Mouse (Mus musculus) retina, postnatal 7 days (tissue): ENCODE measurements at regions not wholly inside any gene's neighbourhood (a gene's known extent, or its start where the extent isn't known, plus 50 kb on each side); places are given as distances from the start of the nearest gene placed in this dataset.

ENCODE experiments used
- DNase-seq: peaks from one replicate; pipeline ENCODE4 v3.0.0-alpha.2; 2012; ENCODE audit warnings: low read depth, low spot score

DNA sequence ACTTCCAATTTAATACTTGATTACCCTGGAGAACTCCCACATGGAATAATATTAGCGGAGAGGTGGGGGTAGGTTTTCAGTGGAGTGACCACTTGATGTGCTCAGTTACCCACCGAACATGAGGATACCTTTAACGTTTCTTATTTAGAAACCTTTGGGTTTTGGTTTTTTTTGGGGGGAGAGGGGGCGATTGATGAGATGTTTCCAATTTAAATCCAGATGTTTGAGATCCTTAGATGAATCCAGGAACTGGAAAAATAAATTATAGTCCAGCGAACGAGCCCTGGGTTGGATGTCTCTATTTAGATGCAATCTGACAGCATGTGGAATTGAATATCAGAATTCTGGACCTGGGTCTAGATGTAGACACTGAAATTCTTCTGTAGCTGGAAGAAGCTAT, 393.4 kb downstream of the Cd83 start:
- no peak for DNase-seq

DNA sequence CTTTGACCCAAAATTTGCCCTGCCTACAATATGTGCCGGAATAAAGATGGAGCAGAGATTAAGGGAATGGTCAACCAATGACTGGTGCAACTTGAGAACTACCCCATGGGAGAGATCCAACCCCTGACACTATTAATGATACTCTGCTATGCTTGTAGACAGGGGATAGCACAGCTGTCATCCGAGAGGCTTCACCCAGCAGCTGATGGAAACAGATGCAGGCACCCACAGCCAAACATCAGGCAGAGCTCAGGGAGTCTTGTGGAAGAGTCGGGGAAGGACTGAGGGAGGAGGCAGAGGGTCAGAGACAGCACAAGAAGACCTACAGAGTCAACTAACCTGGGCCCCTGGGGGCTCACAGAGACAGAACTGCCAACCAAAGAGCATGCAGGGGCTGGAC, 395.8 kb downstream of the Cd83 start:
- DNase-seq = no peak

DNA sequence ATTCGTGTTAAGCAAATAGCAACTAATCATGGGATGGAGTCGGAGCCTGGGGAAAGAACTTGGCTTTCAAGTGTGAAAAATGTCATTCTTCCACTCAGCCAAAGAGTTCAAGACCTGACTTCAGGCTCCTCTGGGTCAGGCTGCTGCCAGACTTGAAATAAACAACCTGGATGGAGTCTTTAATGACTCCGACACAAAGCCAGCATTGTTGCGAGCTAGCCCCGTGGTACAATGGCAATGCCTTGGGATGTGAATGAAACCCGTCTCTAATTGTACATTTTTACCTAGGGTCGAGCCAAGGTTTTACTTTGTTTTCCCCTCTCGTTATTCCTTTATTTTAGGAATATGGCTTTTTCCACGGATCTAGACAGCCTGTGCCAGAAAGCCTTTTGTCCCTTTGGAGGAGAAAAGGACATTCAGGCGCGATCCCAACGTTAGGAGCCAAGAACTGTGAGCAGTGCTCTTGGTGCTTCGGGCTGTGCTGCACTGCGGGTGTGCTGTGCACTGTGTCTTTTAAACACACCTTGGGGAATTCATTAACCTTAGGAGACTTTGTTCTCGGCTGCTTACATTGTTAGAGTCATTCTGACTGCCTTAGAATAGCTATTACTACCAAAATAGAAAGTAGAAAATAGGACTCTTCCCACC, 398.1 kb downstream of the Cd83 start:
- no peak for DNase-seq

DNA sequence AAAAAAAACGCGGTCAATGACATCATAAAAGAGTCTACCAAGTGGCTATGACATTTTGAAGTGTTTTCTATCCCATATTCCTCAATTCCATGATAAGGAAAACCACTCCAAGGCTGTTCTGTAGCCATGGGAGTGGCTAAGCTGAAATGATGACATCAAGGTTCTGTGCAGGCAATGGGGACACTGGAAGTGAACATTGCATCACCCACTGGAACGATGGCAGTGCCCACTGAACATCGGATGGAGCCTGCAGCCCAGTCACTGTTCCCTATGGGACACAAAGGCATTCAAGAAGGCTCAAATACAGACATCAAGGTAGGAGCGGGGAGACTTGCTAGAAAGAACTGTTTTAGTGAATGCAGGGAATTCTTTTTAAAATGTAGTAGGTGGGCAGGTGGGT, 410.8 kb downstream of the Cd83 start:
- no peak for DNase-seq

DNA sequence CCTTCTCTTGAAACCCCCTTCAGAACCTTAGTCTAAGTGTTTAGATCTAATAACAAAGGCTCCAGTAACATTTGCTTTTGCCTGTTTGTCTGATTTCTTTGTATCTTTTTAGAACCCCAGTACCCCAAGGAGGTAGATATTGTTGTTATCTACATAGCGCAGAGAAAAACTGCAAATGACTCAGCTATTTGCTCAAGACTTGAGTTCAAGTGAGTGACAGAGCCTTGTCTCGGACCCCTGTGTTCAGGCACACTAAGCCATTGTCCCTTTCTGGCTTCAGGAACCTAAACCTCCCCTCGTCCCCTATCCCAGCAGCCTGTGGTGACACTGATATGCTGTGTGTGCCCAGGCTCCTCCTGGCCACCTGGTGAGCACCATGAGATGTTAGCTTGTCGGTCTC, 421.5 kb downstream of the Cd83 start:
- DNase-seq = no peak

DNA sequence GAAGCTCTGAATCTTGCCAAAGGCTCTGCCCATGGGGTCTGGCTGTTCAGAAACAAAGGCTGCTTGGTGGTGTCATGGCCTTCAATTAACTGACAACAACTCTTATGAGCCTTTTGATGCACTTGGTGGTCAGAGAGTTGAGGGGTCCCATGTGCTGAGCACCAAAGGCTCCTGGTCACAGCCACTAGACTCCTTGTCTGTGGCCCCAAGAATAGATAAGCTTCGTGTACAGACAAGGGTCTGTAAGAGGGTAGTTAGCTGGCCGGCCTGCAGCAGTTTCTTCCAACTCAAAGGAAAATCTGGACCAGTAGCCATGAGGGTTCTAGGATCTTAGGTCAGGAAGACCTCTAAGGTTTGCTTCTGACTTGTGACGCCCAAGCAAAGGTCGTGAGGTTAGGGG, 421.9 kb downstream of the Cd83 start:
- no peak for DNase-seq

DNA sequence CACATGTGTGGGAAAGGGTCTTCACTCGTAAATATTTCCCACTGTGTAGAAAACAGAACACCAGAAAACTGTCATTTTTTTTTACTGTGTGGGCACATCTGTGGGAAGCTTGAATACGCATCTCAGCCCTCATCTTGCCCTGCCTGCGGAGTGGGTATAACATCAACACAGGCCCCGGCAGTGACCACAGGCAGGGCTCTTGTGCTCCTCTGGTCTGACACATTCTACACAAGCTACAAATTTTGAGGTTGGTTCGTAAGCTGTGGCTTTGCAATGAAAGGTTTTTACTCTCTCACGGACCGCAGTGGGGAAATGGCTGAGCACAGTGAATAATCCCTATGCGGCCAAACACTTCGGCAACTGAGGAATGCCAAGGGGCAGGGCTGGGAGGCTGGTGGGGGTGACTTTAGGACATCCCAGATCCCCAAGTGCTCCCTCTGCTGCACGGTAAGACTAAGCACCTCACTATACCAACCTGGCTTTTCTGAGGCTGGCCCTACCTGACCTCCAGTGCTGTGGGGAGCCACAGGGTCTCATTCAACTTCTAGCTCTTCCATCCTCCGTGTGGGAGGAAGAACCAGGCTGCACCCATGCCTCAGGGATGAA, 422.9 kb downstream of the Cd83 start:
- no peak for DNase-seq

DNA sequence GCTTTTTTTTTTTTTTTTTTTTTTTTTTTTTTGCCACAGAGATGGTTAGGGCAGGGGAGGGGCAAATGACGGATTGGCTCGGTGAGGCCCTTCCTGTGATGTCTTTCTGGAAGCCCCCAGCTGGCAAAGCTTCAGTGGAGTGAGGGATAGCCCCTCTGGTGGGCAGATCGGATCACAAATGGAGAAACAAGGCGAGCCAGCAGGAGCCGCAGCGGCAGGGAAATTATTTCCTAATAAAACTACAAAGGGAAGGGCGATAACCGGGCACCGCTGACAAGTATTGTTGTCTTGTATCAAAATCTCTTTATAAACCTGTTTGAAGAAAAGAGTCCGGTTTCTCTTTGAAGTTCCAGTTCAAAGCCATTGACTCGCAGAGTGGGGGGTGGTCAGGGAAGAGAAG, 424.5 kb downstream of the Cd83 start:
- DNase-seq = no peak

DNA sequence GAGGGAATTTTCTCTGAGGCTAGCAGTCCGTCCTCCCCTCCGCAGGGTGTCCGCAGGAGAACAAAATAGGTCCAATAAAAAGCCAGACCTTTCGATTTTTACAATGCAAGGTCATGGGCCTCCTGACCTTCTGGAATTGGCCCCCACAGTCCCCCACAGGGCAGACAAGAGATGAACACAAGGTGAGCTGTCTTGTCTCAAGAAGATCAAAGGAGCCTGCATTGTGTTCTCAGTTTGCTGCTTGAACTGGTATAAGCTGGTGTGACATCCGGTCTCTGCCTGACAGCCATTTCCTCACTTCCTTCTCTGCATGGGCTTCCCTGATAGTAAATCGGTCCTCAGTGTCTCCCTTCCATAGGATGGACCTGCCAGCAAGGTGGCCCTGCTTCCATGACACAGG, 425.5 kb downstream of the Cd83 start:
- DNase-seq = no peak

DNA sequence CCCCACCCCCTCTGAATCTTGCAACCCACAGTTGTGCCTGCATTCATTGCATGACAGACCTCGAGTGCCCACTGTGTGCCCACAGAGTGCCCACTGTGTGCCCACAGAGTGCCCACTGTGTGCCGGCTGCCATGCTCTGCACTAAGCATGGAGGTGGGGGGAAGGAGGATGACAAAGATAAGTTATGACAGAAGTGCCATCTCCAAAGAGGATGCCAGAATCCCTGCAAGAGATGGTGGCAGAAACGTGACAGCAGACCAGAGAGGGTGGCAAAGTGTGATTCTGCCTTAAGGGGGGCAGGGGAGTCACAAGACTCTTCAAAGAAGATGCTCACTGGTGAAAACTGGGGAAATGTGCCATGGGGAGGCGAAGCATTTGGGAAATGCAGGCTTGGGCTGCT, 427.8 kb downstream of the Cd83 start:
- DNase-seq = no peak

DNA sequence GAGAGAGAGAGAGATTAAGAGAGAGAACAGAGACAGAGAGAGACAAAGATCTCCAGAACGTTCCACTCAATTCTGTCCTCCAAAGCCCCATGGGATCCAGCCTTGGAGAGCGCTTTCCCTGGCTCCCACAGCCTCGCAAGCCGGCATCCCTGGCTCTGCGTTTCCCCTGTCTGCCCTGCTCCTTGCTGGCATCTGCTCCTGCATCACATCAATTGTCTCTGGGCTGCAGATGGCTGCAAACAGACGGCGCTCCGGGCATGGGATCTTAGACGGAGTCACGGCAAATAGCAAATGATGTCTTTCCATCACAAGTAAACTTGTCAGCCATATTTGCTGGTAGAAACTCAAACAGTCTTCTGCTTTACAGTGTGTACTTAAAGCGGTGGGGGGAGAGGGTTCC, 428.4 kb downstream of the Cd83 start:
- no peak for DNase-seq

DNA sequence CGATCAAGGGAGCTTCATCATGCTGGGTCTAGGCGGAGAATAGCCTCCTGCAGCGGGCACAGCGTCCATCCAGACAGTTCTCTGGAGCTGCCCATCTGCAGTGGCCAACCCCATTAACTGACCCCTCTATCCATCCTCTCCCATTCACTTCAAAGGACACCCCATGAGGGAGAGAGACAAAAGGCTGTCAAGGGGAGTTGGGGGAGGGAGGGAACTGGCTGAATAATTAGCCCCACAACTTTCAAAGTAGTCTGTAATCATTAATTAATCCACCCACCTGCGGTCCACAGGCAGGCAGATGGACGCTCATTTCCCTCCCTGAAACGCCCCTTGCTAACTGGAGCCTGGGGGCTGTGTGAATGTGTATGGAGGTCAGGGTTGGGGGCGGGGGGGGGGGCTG, 433.7 kb downstream of the Cd83 start:
- DNase-seq = no peak

DNA sequence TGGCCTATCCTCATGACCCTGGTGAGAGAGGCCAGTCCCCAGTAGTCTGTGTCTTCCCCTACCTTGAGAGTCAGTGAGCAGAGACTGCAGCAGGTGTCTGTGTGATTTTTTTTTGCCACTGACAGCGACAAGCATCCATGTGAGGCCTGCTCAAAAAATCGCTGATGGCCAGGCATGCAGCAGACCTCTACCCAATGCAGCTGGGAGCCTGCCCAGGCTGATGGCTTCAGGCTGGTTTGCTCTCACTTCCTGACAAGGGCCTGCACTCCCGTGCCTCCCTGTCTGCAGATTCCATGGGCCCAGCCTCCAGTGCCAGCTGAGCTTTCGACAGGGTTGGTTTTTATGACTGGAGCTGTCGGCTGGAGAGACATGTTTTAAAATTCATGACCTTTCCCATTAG, 437.1 kb downstream of the Cd83 start:
- no peak for DNase-seq

DNA sequence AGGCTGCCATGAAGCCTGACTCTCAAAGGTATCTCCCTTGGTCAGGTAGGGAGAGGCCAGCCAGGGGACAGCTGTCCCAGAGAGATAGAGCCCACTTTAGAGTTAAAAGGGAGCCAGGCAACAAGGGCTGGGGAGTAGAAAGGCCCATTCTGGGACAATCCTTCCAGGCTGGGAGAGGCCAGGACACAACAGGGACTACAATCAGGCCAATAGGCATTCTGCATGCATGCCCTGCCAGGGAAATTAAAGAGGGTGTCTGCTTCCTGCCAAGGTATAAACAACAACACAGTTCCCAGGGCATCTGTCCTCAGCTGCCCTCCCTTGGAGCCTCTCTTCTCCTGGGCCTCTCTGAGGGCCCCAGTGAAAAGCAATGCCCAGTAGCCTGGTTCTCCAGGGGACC, 437.8 kb downstream of the Cd83 start:
- DNase-seq = no peak

DNA sequence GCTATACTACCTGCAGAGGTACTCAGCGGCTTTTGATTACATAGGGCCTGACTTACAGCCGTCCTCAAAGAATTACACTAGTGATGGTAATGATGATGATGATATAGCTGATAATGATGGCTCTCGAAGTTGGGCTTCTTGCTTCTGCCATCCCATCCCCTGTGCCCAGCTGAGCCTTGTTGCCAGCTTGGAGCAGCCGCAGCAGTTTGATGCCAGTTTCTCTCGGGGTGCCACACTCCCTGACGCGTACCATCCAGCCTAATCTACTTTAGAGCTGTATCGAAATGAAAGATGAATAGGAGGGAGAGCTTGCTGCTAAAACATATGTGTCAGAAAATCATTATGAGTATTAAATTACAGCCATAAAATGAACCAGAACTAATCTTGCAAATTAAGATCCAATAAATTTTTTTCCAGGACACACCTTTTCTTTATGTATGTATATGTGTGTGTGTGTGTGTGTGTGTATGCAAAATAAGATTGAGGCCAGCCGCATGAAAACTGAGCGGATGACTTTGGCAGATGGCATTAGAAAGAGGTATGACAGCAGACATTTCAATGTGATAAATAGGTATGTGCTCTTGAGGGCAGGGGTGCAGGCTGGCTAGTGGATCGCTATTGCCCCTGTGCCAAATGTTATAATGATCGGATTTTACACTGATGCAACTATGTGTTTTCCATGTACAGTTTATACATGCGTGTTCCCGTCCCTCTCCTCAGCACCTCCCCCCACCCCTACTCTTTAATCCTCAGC, 443.3 kb downstream of the Cd83 start:
- DNase-seq = no peak

DNA sequence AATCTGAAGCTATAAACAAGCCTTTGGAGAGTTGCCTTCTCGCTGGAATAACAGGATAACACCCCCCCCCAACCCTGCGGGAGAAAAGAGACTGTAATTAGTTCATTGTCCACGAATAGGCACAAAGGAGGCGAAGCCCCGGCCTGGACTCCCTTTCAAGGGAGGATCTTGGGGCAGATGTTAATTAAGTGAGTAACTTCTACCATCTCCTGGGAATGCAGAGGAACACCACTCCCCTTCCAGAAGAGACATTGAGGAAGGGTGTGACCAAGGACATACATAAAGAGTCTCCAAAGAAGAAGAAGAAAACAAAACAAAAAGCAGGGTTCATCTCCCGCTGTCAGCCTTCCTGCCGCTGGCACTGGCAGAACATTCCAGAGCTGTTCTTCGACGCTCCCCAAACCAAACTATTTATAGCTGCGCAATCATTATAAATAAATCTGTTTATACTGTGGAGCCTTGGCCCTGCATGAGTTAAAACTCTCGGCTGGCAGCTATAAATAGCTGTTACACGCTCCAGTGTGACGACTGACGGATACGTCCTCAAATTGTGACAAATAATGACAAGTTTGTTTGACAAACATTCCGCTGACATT, 444.1 kb downstream of the Cd83 start:
- no peak for DNase-seq

DNA sequence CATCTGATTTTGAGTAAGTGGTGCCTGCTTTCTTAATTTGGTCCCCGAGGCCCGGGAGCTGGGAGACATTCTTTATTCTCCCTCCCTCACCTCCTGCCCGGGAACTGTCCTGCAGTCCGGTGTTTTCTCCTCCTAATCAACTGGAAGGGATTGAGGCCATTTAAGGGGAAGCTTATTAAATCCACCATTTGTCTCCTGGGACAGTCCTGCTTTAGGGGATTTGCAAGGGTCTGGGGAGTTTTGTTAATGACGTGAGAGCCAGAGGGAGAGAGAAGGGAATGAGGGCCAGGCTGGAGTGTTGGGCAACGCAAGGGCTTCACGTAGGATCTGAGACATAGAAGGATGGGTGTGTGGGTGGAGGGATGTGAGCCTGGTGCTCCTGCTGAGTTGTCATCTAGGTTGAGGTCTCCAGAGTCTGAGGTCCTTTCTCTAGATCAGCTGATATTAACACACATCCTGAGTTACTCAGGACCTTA, 444.6 kb downstream of the Cd83 start:
- DNase-seq = no peak

DNA sequence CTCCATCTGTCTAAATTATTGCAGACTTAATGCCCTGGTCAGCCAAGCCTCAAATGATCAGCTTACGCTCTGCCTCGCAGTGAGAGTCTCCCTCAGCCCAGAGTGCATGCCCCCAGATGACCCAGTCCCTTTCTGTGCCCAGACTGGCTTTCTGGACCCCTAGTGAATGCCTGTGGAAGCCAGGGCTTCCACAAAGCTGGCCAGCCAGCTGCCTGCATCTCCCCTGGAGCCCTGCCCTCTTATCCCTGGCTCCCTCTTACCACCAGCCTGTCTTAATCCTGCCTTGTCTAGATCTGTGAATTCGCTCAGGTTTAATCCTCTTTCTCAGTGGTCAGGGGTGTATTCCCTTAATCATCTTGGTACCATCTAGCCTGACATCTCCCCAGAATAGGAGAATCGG, 446.8 kb downstream of the Cd83 start:
- DNase-seq = peak; percentile 83

DNA sequence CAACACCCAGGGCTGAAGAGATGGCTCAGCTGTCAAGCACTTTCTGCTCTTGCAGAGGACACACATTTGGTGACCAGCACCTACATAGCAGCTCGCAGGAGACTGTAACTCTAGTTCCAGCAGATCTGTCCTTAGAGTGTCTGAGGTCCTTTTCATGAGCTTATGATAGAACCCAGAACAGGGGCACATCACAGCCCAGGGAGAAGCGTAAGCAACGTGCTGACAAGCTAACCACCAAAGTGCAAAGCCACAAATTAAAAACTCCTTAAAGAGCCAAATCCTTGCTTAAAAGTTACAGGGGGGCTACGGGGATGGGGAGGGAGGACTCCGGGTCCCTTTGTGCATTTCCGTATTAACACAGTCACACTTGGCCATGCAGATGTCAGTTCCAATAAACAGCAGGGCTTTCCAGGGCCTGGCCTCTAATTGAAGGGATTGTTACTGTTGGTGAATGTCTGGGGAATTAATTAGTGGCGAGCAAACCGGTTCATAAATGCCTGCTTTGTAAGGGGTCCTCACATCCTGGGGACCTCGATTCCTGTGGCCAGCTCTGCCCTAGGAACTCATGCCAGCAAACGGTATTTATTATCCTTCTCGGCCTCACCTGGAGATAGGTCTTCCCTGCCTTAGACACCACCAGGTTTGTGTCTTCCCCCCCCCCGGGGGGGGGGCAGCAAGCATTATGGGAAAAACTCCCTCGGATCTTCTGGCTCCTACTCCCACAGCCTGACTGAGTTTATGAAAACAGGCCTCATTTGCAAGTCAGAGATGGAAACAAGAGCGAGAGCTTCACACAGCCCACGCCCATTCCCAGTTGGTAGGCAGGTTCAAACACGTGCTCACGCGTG, 447.5 kb downstream of the Cd83 start:
- DNase-seq = no peak

DNA sequence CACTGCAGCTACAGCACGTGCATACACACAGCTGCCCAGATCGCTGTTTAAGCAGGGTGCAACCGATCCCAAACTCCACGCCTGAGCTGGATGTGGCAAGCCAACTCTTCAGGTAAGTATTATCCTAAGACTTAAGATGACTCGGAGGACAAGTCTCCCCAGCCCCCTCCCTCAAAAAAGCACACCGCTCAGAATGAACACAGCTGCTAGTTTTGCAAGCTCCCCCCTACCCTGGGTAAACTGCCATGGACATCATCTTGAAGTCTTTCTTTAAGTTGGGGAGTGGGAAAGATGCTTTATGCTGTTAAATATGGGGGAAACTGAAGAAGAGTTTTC, 448.1 kb downstream of the Cd83 start:
- DNase-seq = no peak

DNA sequence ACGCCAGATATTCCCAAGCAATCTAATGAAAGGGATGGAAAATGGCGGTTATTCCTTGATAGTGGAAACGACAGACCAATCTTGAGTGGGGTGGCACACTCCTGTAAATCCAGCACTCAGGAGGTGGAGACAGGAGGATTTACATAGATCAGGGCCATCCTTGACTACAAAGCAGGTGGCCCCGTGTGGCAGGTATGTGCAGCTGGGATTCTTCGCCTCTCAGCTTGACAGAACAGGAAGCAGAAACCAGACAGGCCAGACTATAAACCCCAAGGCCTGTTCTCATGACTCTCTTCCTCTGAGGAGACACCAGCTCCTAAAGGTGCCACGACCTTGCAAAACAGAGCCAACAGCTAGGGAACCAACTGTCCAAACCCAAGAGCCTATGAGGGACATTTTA, 449.7 kb downstream of the Cd83 start:
- no peak for DNase-seq

DNA sequence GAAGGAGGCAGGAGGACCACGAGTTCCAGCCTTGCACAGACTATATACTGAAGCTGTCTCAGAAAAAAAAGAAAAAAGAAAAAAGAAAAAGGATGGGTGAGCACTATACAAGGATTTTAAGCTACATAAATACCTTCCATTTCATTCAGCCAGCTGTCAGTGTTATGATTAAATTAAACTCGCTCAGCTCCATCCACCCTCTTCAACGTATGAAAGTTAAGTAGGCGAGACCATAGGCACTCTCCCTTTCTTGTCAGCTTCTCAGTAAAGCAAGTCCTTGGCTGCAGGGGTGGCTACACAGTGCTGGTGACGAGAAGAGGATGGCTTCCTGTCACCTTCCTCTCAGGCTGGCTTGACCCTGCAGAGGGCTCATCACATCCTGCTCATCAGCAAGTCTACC, 450.7 kb downstream of the Cd83 start:
- no peak for DNase-seq
